Comparison of ENCODE assay signal across 8 mouse cellular contexts in genomic region chr11:21237474-21238278, GRCm38 (mm10). TPM values are rescaled to one million over a fixed set of nuclear protein-coding genes. Genes with fewer than 3 reads are reported as not detected.
DNase-seq lines count a peak whose midpoint lies in the region; ATAC-seq and TF ChIP-seq lines count a peak whose summit lies in the region.

No protein-coding gene starts in this region.

- H3K27ac ChIP-seq in heart, postnatal 0 days (ENCODE audit: low read depth) = peak overlapping the region; percentile 99
- H3K27ac ChIP-seq in ES-E14 (ENCODE audit: insufficient read depth, low read depth, low read length, poor library complexity, severe bottlenecking) = peak overlapping the region; percentile 93; the same call in 1 of the 2 replicates
- no peak overlapping the region; the same call in 1 of the 2 replicates for H3K27ac ChIP-seq in hindbrain, embryonic 11.5 days (ENCODE audit: low read depth, low read length)
- H3K27ac ChIP-seq in macrophage = peak overlapping the region; percentile 61

- H3K9ac ChIP-seq in heart, postnatal 0 days (replicated peaks; ENCODE audit: low read depth, low read length) = peak overlapping the region; percentile 100; the same call in 1 of the 2 replicates
- no peak overlapping the region for H3K9ac ChIP-seq in ES-E14 (ENCODE audit: insufficient read depth, low read depth, low read length, poor library complexity, severe bottlenecking)
- H3K9ac ChIP-seq in hindbrain, embryonic 11.5 days (ENCODE audit: low read depth, low read length) = no peak overlapping the region

- no peaks in the 10 kb centered on the region for H3K27me3 ChIP-seq in heart, postnatal 0 days (ENCODE audit: control insufficient read depth, insufficient read depth, low read length)
- no peaks in the 10 kb centered on the region for H3K27me3 ChIP-seq in hindbrain, embryonic 11.5 days (ENCODE audit: control insufficient read depth, insufficient read depth, low read length)

- H3K4me3 ChIP-seq in heart, postnatal 0 days (ENCODE audit: low read depth, low read length) = peak overlapping the region; percentile 100
- H3K4me3 ChIP-seq in ES-E14 (ENCODE audit: insufficient read depth in 1 of 2, low read depth in 1 of 2, low read length in 2 of 2, poor library complexity in 1 of 2, severe bottlenecking in 1 of 2) = peak overlapping the region in 1 of 2 experiments; percentile 71; a peak in 3 of 4 replicates
- 0 out of 2 replicates have a peak overlapping the region, but pooled peaks have one; percentile 91 for H3K4me3 ChIP-seq in hindbrain, embryonic 11.5 days (ENCODE audit: low read depth, low read length)
- H3K4me3 ChIP-seq in macrophage (ENCODE audit: inconsistent target) = peak overlapping the region; percentile 27; the same call in 1 of the 2 replicates

- WGBS in heart, postnatal 0 days = 95% methylated on average over 2 of the region's 2 CpGs
- WGBS in hindbrain, embryonic 11.5 days = 93% methylated on average over 2 of the region's 2 CpGs
- 94% methylated on average over 2 of the region's 2 CpGs for WGBS in macrophage (ENCODE audit: missing documents)

- H3K9me3 ChIP-seq in heart, postnatal 0 days (replicated peaks; ENCODE audit: control insufficient read depth, low read length) = no peaks in the 10 kb centered on the region
- no peaks in the 10 kb centered on the region for H3K9me3 ChIP-seq in ES-E14 (ENCODE audit: control insufficient read depth, insufficient read depth, low read depth, low read length)
- no peaks in the 10 kb centered on the region for H3K9me3 ChIP-seq in hindbrain, embryonic 11.5 days (ENCODE audit: control insufficient read depth, low read length)

- TF ChIP-seq CTCF in heart, postnatal 0 days (IDR thresholded peaks at IDR 0.05; ENCODE audit: low read depth) = no peak

- H3K36me3 ChIP-seq in heart, postnatal 0 days (replicated peaks; ENCODE audit: control insufficient read depth, insufficient read depth, low read length) = no peaks in the 10 kb centered on the region
- H3K36me3 ChIP-seq in ES-E14 (ENCODE audit: control insufficient read depth, insufficient read depth, low read length, poor library complexity, severe bottlenecking) (no peaks in the 10 kb centered on the region), macrophage (ENCODE audit: inconsistent target) (no peaks in the 10 kb centered on the region)
- H3K36me3 ChIP-seq in hindbrain, embryonic 11.5 days (ENCODE audit: control insufficient read depth, insufficient read depth, low read length) = no peaks in the 10 kb centered on the region

- H3K79me2 ChIP-seq in macrophage (ENCODE audit: inconsistent target) = peaks cover 33% of the 10 kb centered on the region

- ATAC-seq in heart, postnatal 0 days (ENCODE audit: insufficient read depth, low read depth) = no peak
- no peak for ATAC-seq in hindbrain, embryonic 11.5 days (ENCODE audit: low FRiP score)

- H3K4me1 ChIP-seq in heart, postnatal 0 days (ENCODE audit: control insufficient read depth, insufficient read depth) = peaks cover 14% of the 10 kb centered on the region
- H3K4me1 ChIP-seq in ES-E14 (ENCODE audit: control insufficient read depth in 2 of 2, insufficient read depth in 2 of 2, low read length in 2 of 2, poor library complexity in 1 of 2) = peaks cover 8% of the 10 kb centered on the region in 2 experiments; a peak in 3 of 4 replicates
- 0 out of 2 replicates have a peak, but pooled peaks cover 2% of the 10 kb centered on the region for H3K4me1 ChIP-seq in hindbrain, embryonic 11.5 days (replicated peaks; ENCODE audit: control insufficient read depth, insufficient read depth, low read length)

- no peak for DNase-seq in heart, postnatal 0 days (ENCODE audit: low spot score)
- DNase-seq in heart, adult 9 months (ENCODE audit: low spot score in 2 of 2) = no peak
- no peak for DNase-seq in ES-E14 (ENCODE audit: low read depth, low spot score)
- no peak for DNase-seq in hindbrain, embryonic 11.5 days (ENCODE audit: low spot score)
- DNase-seq in adrenal gland, postnatal 4 days (ENCODE audit: low spot score in 2 of 2) = no peak
- DNase-seq in cerebellum, adult 9-11 months = no peak
- DNase-seq in cerebellum, adult 8-10 months = no peak

- peak overlapping the region; percentile 91 for H3K4me2 ChIP-seq in heart, postnatal 0 days (ENCODE audit: low read depth, low read length)
- H3K4me2 ChIP-seq in hindbrain, embryonic 11.5 days (replicated peaks; ENCODE audit: low read depth, low read length) = no peak overlapping the region

- TF ChIP-seq EP300 in heart, postnatal 0 days (IDR thresholded peaks at IDR 0.05; ENCODE audit: low read depth) = no peak

- in situ Hi-C loops in ES-E14 (cut with MboI; ENCODE audit: low sequenced_read_pairs in 2 of 2, unreplicated experiment in 2 of 2) = no loop called here

TF ChIP-seq in ES-E14, 5 proteins besides CTCF, POLR2A, EP300 and RAD21:
- no peak for TF ChIP-seq CHD2 (IDR thresholded peaks at IDR 0.05; ENCODE audit: low read depth, low read length)
- TF ChIP-seq ZNF384 (IDR thresholded peaks at IDR 0.05; ENCODE audit: low read depth, low read length) = peak; percentile 73

RNA-seq across cellular contexts. Expression of gene Vps54, which starts 1.4 kb away (rescaled TPM):
- 20.9 and 45.3 TPM in 2 replicates for total RNA-seq in heart, postnatal 0 days (2014; rRNA removed; ENCODE audit: low replicate concordance)
- polyA plus RNA-seq in heart, postnatal 0 days (2015; fragmentation: Nextera tagmentation; extraction: Ambion mirVana) = 4.9 and 5.8 TPM in 2 replicates
- 57.2 and 61.4 TPM in 2 replicates for total RNA-seq in ES-E14 (2012; rRNA removed)
- polyA plus RNA-seq in hindbrain, embryonic 11.5 days (2014; fragmentation: Nextera tagmentation; extraction: Ambion mirVana) = 14.0 and 15.1 TPM in 2 replicates
- 100 to 1,000 TPM; 172 to 523 (median 240) TPM for total RNA-seq in macrophage (2018; cell fraction: chromatin; rRNA removed)
- 10 to 100 TPM; 27.7 to 46.7 (median 32.6) TPM for total RNA-seq in macrophage (2018; cell fraction: cytosol; rRNA removed)
- 100 to 1,000 TPM in 24 of 26 experiments, 10 to 100 TPM in 2; 94.1 to 354 (median 142) TPM for total RNA-seq in macrophage (2018; cell fraction: nucleus; rRNA removed)
- 20.5 to 29.2 TPM (median 22.2 TPM) in 3 replicates for polyA plus RNA-seq in macrophage (2018)
- total RNA-seq in adrenal gland, postnatal 4 days (2021) = 10 to 100 TPM; 41.5 to 42.7 TPM
